Mouse (Mus musculus) forebrain, embryonic 12.5 days (tissue): ENCODE measurements around the gene Gpn3. TPM values are rescaled to one million over a fixed set of nuclear protein-coding genes. Genes with fewer than 3 reads are reported as not detected.
A peak's percentile ranks its signal among the peaks of the same experiment; 100 is the strongest.

Source experiments
- ATAC-seq: fragments of 200-750 bp; cut with Nextera tagmentation; 2 replicates; pipeline ENCODE4 v1.8.0; 2017; ENCODE audit warnings: moderate TSS enrichment; ENCODE audit not compliant: low FRiP score
- H3K27ac ChIP-seq: fragments of 300-500 bp; sonication (generic); 2 replicates; pipeline ENCODE4 v1.5.1; 2016; ENCODE audit warnings: mild to moderate bottlenecking
- H3K27me3 ChIP-seq: fragments of 300-500 bp; sonication (generic); 2 replicates; pipeline ENCODE4 v1.6.1; 2016; ENCODE audit warnings: mild to moderate bottlenecking
- H3K36me3 ChIP-seq: fragments of 300-500 bp; sonication (generic); replicated peaks from 2 replicates; pipeline ENCODE4 v1.6.1; 2016; ENCODE audit warnings: mild to moderate bottlenecking
- H3K4me1 ChIP-seq: fragments of 300-500 bp; sonication (generic); 2 replicates; pipeline ENCODE4 v1.6.1; 2016
- H3K4me2 ChIP-seq: fragments of 300-500 bp; sonication (generic); 2 replicates; pipeline ENCODE4 v1.6.1; 2016; ENCODE audit warnings: mild to moderate bottlenecking, moderate library complexity
- H3K4me3 ChIP-seq: fragments of 300-500 bp; sonication (generic); replicated peaks from 2 replicates; pipeline ENCODE4 v1.5.1; 2016; ENCODE audit warnings: mild to moderate bottlenecking
- H3K9ac ChIP-seq: fragments of 300-500 bp; sonication (generic); 2 replicates; pipeline ENCODE4 v1.6.1; 2016; ENCODE audit warnings: mild to moderate bottlenecking
- H3K9me3 ChIP-seq: fragments of 300-500 bp; sonication (generic); 2 replicates; pipeline ENCODE4 v1.6.1; 2016
- WGBS: fragments of 180-500 bp; shearing (Covaris S2); methylation state at CpG from one replicate; pipeline ENCODE4 v1.1.7; 2016; 5-methylcytosine and 5-hydroxymethylcytosine counted together
- polyA plus RNA-seq: library from polyadenylated mRNA; unstranded; fragments of >200 nt; fragmentation: Nextera tagmentation; extraction: Ambion mirVana; gene quantifications from 2 replicates; pipeline ENCODE4 v1.2.1, GENCODE M21; 2016

The Gpn3 gene
- polyA plus RNA-seq = 60.5 and 62.6 TPM in 2 replicates

- Histone ChIP-seq H3K36me3 (peaks cover 40% of the 10 kb centered on the region), H3K4me3 (peak within 1 kb of the TSS; percentile 68), H3K27me3 (no peaks in the 10 kb centered on the region), H3K9ac (peak within 1 kb of the TSS; percentile 87), H3K9me3 (no peaks in the 10 kb centered on the region), H3K27ac (peak within 1 kb of the TSS; percentile 98), H3K4me1 (peaks cover 22% of the 10 kb centered on the region), H3K4me2 (peak within 1 kb of the TSS; percentile 71)
- under 1% methylated on average over 36 of the region's 46 CpGs for WGBS
- peak; percentile 86 for ATAC-seq
Measured at GRCm38 (mm10) chr5:122371591-122372191, at the start of gene Gpn3. Gpn3 (plus strand) TSS chr5:122371876.

DNA sequence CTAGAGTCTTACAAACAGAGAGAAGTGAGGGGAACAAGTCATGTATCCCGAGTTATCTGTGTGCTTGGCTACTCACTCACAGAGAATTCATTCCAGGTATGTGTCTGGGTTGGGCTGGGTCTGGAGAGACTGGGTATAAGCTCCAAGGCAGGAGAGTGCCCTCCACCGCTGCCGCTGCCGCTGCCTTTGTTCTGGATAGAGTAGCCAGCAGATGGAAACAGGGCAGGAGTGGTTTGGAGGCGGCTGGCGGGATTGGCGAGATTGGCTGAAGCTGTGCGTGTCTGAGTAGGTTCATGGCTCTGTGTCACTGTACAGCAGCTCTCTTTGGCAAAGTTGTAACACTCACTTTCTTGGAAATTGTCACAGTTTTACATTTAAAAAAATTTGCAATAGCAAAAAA lies 48.2 kb upstream of the Gpn3 start:
- Histone ChIP-seq H3K27me3 (no peaks in the 10 kb centered on the region), H3K9ac (no peak overlapping the region), H3K36me3 (peaks cover 44% of the 10 kb centered on the region), H3K4me1 (no peaks in the 10 kb centered on the region), H3K9me3 (no peaks in the 10 kb centered on the region), H3K4me3 (no peak overlapping the region), H3K27ac (no peak overlapping the region), H3K4me2 (no peak overlapping the region)
- no peak for ATAC-seq
- 60% methylated on average over 8 of the region's 8 CpGs for WGBS

DNA sequence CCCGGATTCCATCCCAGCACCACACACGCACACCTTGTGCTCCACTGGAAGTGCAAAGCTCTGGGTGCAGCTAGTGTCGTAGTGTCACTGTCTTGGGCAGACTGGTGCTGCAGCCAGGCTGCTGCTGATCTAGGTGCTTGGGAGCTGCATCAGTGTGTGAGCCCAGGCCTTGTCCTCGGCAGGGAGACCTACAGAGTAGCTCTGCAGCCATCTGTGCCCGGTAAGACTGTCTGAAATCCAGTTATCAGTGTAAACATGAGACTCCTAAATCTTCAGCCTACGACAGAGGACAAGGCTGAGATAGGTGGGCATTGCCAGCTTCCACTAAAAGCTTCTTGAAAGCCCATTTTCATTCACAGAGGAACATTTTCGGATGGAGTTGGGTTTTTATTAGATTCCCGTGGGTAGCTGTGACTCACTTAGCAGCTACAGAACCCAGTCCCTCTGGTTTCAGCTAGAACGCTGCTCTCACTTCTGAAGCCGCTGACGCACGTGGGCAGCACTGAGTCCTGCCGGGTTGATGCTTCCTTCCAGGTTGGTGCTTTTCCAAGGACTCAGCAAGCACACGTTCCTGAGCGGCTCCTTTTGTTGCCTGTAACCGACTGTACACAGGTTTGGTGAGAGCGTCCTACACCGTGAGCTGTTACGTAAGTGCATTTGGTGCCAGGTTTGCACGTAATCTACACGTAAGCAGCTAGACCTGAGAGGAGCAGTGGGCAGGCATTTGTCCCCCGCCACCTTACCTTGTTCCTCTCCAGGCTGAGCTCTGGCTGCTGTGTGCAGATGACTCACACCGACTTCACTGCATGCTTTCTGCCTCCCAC lies 46.9 kb upstream of the Gpn3 start:
- 90% methylated on average over 23 of the region's 23 CpGs for WGBS
- Histone ChIP-seq H3K27ac (no peak overlapping the region), H3K27me3 (no peaks in the 10 kb centered on the region), H3K4me3 (no peak overlapping the region), H3K4me1 (no peaks in the 10 kb centered on the region), H3K4me2 (no peak overlapping the region), H3K9ac (no peak overlapping the region), H3K9me3 (no peaks in the 10 kb centered on the region), H3K36me3 (peaks cover 43% of the 10 kb centered on the region)
- no peak for ATAC-seq

DNA sequence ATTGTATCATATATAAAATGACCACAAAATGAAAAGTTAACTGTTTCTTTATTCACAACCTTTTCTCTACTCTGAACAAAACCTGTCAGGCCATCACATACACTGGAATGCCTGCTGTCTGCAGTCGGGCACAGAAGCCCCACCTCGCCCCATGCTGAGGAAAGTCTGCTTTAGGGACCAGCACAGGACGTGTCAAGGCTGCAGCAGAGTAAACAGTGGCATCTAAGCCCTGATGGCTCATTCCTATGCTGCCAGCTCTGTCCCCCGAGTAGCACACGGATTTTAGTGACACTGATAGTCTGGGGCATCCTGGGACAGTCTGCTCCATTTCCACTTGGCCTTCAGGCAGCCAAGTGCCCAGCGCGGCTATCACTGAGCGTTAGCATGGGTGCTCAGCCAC lies 46.2 kb upstream of the Gpn3 start:
- no peak for ATAC-seq

GRCm38 (mm10) chr5:122327283-122327682 lies 44.4 kb upstream of the Gpn3 start:
- Histone ChIP-seq H3K27me3 (no peaks in the 10 kb centered on the region), H3K36me3 (peaks cover 24% of the 10 kb centered on the region), H3K4me2 (no peak overlapping the region), H3K4me1 (no peaks in the 10 kb centered on the region), H3K4me3 (no peak overlapping the region), H3K9me3 (no peaks in the 10 kb centered on the region), H3K27ac (no peak overlapping the region), H3K9ac (no peak overlapping the region)
- no peak for ATAC-seq
- WGBS = 96% methylated on average over 3 of the region's 3 CpGs

More for the DNA sequence above, 46.2 kb upstream of the Gpn3 start:
- Histone ChIP-seq H3K27me3 (no peaks in the 10 kb centered on the region), H3K9me3 (no peaks in the 10 kb centered on the region), H3K4me1 (no peaks in the 10 kb centered on the region), H3K4me3 (no peak overlapping the region), H3K9ac (no peak overlapping the region), H3K27ac (no peak overlapping the region), H3K36me3 (peaks cover 36% of the 10 kb centered on the region), H3K4me2 (no peak overlapping the region)
- WGBS = 87% methylated on average over 8 of the region's 8 CpGs

DNA sequence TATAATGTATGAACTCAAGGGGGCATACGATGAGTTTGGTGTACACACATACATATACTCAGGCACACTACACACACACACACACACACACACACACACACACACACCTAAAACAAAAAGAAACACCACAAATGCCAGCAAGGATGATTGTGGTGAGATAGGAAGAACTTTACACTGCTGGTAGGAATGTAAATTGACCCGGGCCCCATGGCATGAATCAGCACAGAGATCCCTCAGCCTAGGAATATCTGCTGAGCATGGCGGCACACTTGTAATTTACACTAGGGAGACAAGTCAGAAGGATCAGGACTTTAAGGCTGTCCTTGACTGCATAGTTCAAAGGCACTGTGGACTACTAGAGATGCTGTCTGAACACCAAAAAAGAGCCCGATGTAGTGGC lies 41.4 kb upstream of the Gpn3 start:
- no peak for ATAC-seq
- Histone ChIP-seq H3K27ac (no peak overlapping the region), H3K4me2 (no peak overlapping the region), H3K36me3 (peaks cover 12% of the 10 kb centered on the region), H3K4me3 (no peak overlapping the region), H3K27me3 (no peaks in the 10 kb centered on the region), H3K9me3 (no peaks in the 10 kb centered on the region), H3K9ac (no peak overlapping the region), H3K4me1 (no peaks in the 10 kb centered on the region)
- whole genome bisulfite sequencing = 93% methylated on average over 4 of the region's 4 CpGs

- no peaks in the 10 kb centered on the region for H3K27me3 ChIP-seq
- H3K4me1 ChIP-seq = no peaks in the 10 kb centered on the region
- WGBS = 80% methylated on average over 3 of the region's 3 CpGs
- H3K9me3 ChIP-seq = no peaks in the 10 kb centered on the region
- no peak for ATAC-seq
- H3K27ac ChIP-seq = no peak overlapping the region
- no peak overlapping the region for H3K9ac ChIP-seq
- H3K4me3 ChIP-seq = no peak overlapping the region
- no peak overlapping the region for H3K4me2 ChIP-seq
- no peaks in the 10 kb centered on the region for H3K36me3 ChIP-seq
Measured at GRCm38 (mm10) chr5:122334682-122335081, 37.0 kb upstream of the Gpn3 start.

DNA sequence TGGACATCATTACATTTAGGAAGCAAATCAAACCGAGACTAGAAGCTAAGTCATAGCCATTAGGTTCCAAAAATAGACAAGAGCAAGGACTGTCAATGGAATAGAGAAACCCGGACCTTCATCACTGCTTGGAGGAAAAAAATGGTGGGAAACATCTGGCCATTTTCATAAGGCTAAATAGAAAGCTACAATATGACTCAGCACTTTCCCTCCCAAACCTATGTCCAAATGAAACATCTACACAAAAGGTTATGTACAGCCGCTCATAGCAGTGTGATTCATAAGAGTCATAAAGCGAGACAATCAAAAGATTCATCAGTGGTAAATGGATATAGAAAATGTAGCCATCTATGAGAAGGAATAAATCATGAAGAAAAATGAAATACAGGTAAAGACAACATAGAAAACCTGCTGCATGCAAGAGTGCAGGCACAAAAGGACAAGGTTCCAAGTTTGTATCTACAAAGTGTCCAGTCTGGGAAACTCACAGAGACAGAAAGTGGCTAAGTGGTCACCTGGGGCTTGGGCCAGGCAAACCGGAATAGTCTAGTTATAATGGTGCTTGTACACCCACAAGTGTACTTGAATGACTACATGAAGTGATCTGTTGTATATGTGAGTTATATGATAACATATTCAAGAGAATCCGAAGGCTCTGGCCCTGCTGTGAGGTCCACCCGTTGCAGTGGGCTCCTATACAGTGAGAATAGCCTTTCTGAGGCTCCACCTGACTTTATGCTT lies 35.0 kb upstream of the Gpn3 start:
- H3K4me2 ChIP-seq = no peak overlapping the region
- H3K9ac ChIP-seq = no peak overlapping the region
- H3K27me3 ChIP-seq = no peaks in the 10 kb centered on the region
- 89% methylated on average over 7 of the region's 7 CpGs for WGBS
- no peaks in the 10 kb centered on the region for H3K9me3 ChIP-seq
- no peaks in the 10 kb centered on the region for H3K36me3 ChIP-seq
- ATAC-seq = no peak
- H3K4me3 ChIP-seq = no peak overlapping the region
- H3K27ac ChIP-seq = no peak overlapping the region
- H3K4me1 ChIP-seq = no peaks in the 10 kb centered on the region

DNA sequence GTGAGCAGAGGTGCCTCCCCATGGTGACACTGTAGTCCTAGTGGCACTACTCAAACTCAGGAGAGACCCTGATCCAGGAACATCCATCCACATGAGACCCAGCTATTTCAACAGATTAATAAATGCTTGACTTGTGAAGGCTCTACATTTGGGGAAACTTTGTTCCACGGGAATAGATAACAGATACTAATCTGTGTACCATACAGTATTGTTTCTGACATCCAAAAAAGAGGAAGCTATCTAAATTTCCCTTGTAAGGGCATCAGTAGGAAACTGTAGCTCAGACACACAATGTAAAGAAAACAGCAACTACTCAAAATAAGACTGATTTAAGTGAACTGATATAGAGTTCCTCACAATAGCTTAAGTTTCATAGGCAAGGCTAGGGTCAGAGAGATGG lies 28.8 kb upstream of the Gpn3 start:
- H3K36me3 ChIP-seq = no peaks in the 10 kb centered on the region
- no peaks in the 10 kb centered on the region for H3K27me3 ChIP-seq
- ATAC-seq = no peak
- no peak overlapping the region for H3K4me3 ChIP-seq
- H3K4me1 ChIP-seq = peaks cover 4% of the 10 kb centered on the region; the same call in 1 of the 2 replicates
- H3K9me3 ChIP-seq = no peaks in the 10 kb centered on the region
- WGBS = 83% methylated on average over 1 of the region's 1 CpGs
- H3K4me2 ChIP-seq = no peak overlapping the region
- H3K9ac ChIP-seq = no peak overlapping the region
- H3K27ac ChIP-seq = no peak overlapping the region

DNA sequence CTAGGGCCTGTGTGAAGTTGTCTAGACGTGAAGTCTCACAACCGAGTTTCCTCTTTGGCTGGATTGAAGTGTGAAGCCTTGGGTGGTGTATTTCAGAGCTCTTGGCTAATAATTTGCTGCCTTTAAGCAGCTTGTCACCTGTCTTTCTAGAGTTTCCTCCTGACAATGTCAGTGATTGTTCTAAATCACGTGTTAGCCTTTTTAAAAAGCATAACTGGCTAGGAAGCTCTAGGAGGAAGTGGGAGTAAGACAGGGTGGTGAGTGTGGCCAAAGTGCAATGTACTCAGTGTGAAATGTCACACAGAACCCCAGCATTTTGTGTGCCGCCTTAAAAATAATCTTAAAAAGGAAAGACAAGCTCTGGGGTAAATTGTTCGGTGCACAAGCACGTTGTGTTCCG lies 27.9 kb upstream of the Gpn3 start:
- Histone ChIP-seq H3K9me3 (no peaks in the 10 kb centered on the region), H3K4me3 (no peak overlapping the region), H3K27me3 (no peaks in the 10 kb centered on the region), H3K4me2 (no peak overlapping the region), H3K27ac (no peak overlapping the region), H3K4me1 (peaks cover 4% of the 10 kb centered on the region; the same call in 1 of the 2 replicates), H3K36me3 (no peaks in the 10 kb centered on the region), H3K9ac (no peak overlapping the region)
- no peak for ATAC-seq
- WGBS = 52% methylated on average over 7 of the region's 7 CpGs

- no peak for ATAC-seq
Measured at GRCm38 (mm10) chr5:122344260-122344659, 27.4 kb upstream of the Gpn3 start.

DNA sequence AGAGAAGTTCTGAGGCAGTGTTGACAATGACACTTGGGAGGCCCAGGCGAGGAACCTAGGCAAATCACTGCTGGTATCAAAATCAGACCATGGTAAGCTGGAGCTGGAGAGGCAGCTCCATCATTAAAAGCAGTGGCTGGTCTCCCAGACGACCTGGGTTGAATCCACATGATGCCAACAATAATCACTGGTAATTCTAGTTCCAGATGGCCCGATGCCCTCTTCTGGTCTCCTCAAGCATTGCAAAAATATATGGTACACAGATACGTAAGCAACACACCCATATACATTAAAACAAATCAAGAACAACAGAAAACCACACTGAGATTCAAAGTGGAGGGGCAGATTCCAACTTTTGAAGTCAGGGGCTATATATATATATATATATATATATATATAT lies 25.9 kb upstream of the Gpn3 start:
- Histone ChIP-seq H3K27ac (no peak overlapping the region), H3K36me3 (no peaks in the 10 kb centered on the region), H3K9ac (no peak overlapping the region), H3K4me1 (peaks cover 4% of the 10 kb centered on the region; the same call in 1 of the 2 replicates), H3K4me3 (no peak overlapping the region), H3K9me3 (no peaks in the 10 kb centered on the region), H3K27me3 (no peaks in the 10 kb centered on the region), H3K4me2 (no peak overlapping the region)
- no peak for ATAC-seq
- 73% methylated on average over 4 of the region's 4 CpGs for WGBS

More at GRCm38 (mm10) chr5:122344260-122344659, 27.4 kb upstream of the Gpn3 start:
- WGBS = 10% methylated on average over 5 of the region's 5 CpGs
- H3K9ac ChIP-seq = no peak overlapping the region
- H3K4me1 ChIP-seq = peaks cover 4% of the 10 kb centered on the region; the same call in 1 of the 2 replicates
- H3K9me3 ChIP-seq = no peaks in the 10 kb centered on the region
- no peak overlapping the region for H3K27ac ChIP-seq
- no peaks in the 10 kb centered on the region for H3K27me3 ChIP-seq
- no peaks in the 10 kb centered on the region for H3K36me3 ChIP-seq
- H3K4me3 ChIP-seq = no peak overlapping the region
- H3K4me2 ChIP-seq = no peak overlapping the region
